Mouse (Mus musculus) embryonic fibroblast, embryonic 13.5 days (primary cell): ENCODE results near the gene Gm7694.

Experiments
- CTCF ChIP-seq: IDR thresholded peaks from 2 replicates; pipeline ENCODE4 v1.5.1; 2011; ENCODE audit warnings: mild to moderate bottlenecking, control low read depth, low read length, moderate library complexity, borderline replicate concordance; ENCODE audit not compliant: insufficient read depth
- POLR2A ChIP-seq: IDR thresholded peaks from 2 replicates; pipeline ENCODE4 v1.6.1; 2011; ENCODE audit warnings: low read depth, mild to moderate bottlenecking, control low read depth, low read length, moderate library complexity

GRCm38 (mm10) chr1:170323001-170323400, 16.9 kb upstream of the Gm7694 start:
- no peak for TF ChIP-seq CTCF
- TF ChIP-seq POLR2A, result no peak
